Comparison of ENCODE assay signal across 8 mouse cellular contexts in genomic region chr6:42583488-42583872, GRCm38 (mm10). TPM values are rescaled to one million over a fixed set of nuclear protein-coding genes. Genes with fewer than 3 reads are reported as not detected.
A peak's percentile ranks its signal among the peaks of the same experiment; 100 is the strongest.
DNase-seq lines count a peak whose midpoint lies in the region; ATAC-seq lines count a peak whose summit lies in the region.

No protein-coding gene starts in this region.

- no peak overlapping the region for H3K27ac ChIP-seq in heart, embryonic 13.5 days (replicated peaks)
- H3K27ac ChIP-seq in liver, embryonic 16.5 days (ENCODE audit: low read length), result no peak overlapping the region

- H3K27me3 ChIP-seq in heart, embryonic 13.5 days (replicated peaks), result 0 out of 2 replicates have a peak, but pooled peaks cover 2% of the 10 kb centered on the region
- no peaks in the 10 kb centered on the region for H3K27me3 ChIP-seq in liver, embryonic 16.5 days (ENCODE audit: control insufficient read depth, insufficient read depth, low read depth, low read length)

- peak overlapping the region; percentile 34 for H3K4me3 ChIP-seq in heart, embryonic 13.5 days
- no peak overlapping the region for H3K4me3 ChIP-seq in liver, embryonic 16.5 days (ENCODE audit: low read depth, low read length)

- peak overlapping the region; percentile 65 for H3K4me2 ChIP-seq in heart, embryonic 13.5 days
- peak overlapping the region; percentile 13; the same call in 1 of the 2 replicates for H3K4me2 ChIP-seq in liver, embryonic 16.5 days (ENCODE audit: low read depth, low read length)

- H3K9me3 ChIP-seq in heart, embryonic 13.5 days, result no peaks in the 10 kb centered on the region
- H3K9me3 ChIP-seq in liver, embryonic 16.5 days (replicated peaks; ENCODE audit: control insufficient read depth, low read length), result no peaks in the 10 kb centered on the region

- no peaks in the 10 kb centered on the region for H3K36me3 ChIP-seq in heart, embryonic 13.5 days
- no peaks in the 10 kb centered on the region for H3K36me3 ChIP-seq in liver, embryonic 16.5 days (ENCODE audit: control insufficient read depth, insufficient read depth)

- ATAC-seq in common myeloid progenitor, adult 5-6 weeks (replicated peaks; ENCODE audit: low read depth, poor library complexity, severe bottlenecking), result peak; percentile 83
- no peak for ATAC-seq in heart, embryonic 13.5 days (ENCODE audit: extremely low read depth, insufficient number of reproducible peaks, low FRiP score, low TSS enrichment)
- ATAC-seq in liver, embryonic 16.5 days (ENCODE audit: low read depth), result no peak

- no peak overlapping the region for H3K9ac ChIP-seq in heart, embryonic 13.5 days
- no peak overlapping the region for H3K9ac ChIP-seq in liver, embryonic 16.5 days (ENCODE audit: low read depth, low read length)

- peak; percentile 89 for DNase-seq in 3T3-L1 (ENCODE audit: low read depth, low spot score)
- DNase-seq in T-cell, adult 2 months (ENCODE audit: low spot score), result peak; percentile 1
- DNase-seq in large intestine, adult 2 months (ENCODE audit: low read depth, low spot score), result peak; percentile 3
- DNase-seq in ovary, postnatal 36 days (ENCODE audit: low spot score), result peak; percentile 62
- DNase-seq in thymus, postnatal 36 days, result peak; percentile 49 to 52

- H3K4me1 ChIP-seq in heart, embryonic 13.5 days, result peaks cover 10% of the 10 kb centered on the region; the same call in 1 of the 2 replicates
- H3K4me1 ChIP-seq in liver, embryonic 16.5 days (ENCODE audit: control insufficient read depth, low read depth, low read length), result no peaks in the 10 kb centered on the region

- WGBS in heart, embryonic 13.5 days, result 2% methylated on average over 7 of the region's 7 CpGs
- WGBS in large intestine, adult 2 months, result 2% methylated on average over 7 of the region's 7 CpGs
- 0% methylated on average over 7 of the region's 7 CpGs for whole genome bisulfite sequencing in liver, embryonic 16.5 days (ENCODE audit: insufficient replicate concordance)

RNA-seq across cellular contexts. Expression of gene Tcaf3, which starts 14.0 kb away (rescaled TPM):
- total RNA-seq in common myeloid progenitor, adult 5-6 weeks (2017), result not detected in 2 replicates
- not detected in 2 replicates for polyA plus RNA-seq in heart, embryonic 13.5 days (2015; fragmentation: Nextera tagmentation; extraction: Ambion mirVana)
- not detected in 2 replicates for polyA plus RNA-seq in large intestine, adult 2 months (2012; rRNA removed)
- not detected in 2 replicates for polyA plus RNA-seq in liver, embryonic 16.5 days (2015; fragmentation: Nextera tagmentation; extraction: Ambion mirVana)

RNA-seq across cellular contexts. Expression of gene Olfr455, which starts 36.1 kb away (rescaled TPM):
- total RNA-seq in common myeloid progenitor, adult 5-6 weeks (2017), result not detected in 2 replicates
- not detected in 2 replicates for polyA plus RNA-seq in heart, embryonic 13.5 days (2015; fragmentation: Nextera tagmentation; extraction: Ambion mirVana)
- not detected in 2 replicates for polyA plus RNA-seq in large intestine, adult 2 months (2012; rRNA removed)
- polyA plus RNA-seq in liver, embryonic 16.5 days (2015; fragmentation: Nextera tagmentation; extraction: Ambion mirVana), result not detected in 2 replicates

Comparison
In these comparisons a context has a peak if more than half of its experiments do, and no peak if none do; other contexts are left out.
1. DNase-seq: peak in every context shown above with its lines; median percentile 89 in 3T3-L1; 62 in ovary, postnatal 36 days; 50 in thymus, postnatal 36 days; 3 in large intestine, adult 2 months; 1 in T-cell, adult 2 months.